Mouse (Mus musculus): ENCODE measurements at regions not wholly inside any gene's neighbourhood (a gene's known extent, or its start where the extent isn't known, plus 50 kb on each side); places are given as distances from the start of the nearest gene placed in this dataset.

DNA sequence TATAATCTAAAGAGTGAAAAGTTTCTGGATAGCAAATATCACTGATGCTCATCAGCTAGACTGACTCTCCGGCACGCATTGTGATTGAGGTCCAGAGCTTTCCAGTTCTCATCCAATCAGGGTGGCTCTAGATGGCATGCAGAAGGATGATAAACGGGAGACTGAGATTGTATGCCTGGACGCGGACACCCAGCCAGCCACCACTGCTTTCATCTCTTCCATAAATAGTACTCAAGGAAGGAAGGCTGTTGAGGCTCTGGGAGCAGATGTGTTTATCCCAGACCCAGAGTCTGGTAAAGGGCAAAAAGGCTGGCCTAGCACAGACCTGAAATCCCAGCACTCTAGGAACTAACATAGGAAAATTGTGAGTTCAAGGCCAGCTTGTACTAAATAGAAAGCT lies 330.6 kb downstream of the Gm11361 start:
- TF ChIP-seq USF2 (conservative IDR thresholded peaks at IDR 0.05; ENCODE audit: low read depth, low read length) = no peak
- no peak for TF ChIP-seq ELF1 (IDR thresholded peaks at IDR 0.05; ENCODE audit: low read depth, low read length)
- no peak for TF ChIP-seq POLR2A (IDR thresholded peaks at IDR 0.05; ENCODE audit: low read depth, low read length)
- TF ChIP-seq CTCF (conservative IDR thresholded peaks at IDR 0.05 in 1 of 2, IDR thresholded peaks at IDR 0.05 in 1 of 2; ENCODE audit: low read depth in 2 of 2, low read length in 2 of 2) = no peak
- no peak for TF ChIP-seq NRF1 (IDR thresholded peaks at IDR 0.05; ENCODE audit: low read depth, low read length)
- no peak for TF ChIP-seq ZNF384 (IDR thresholded peaks at IDR 0.05; ENCODE audit: low read depth, low read length)

Measured in CH12.LX (cell line).